In genomic region chr2:31787029-31787428, GRCm38 (mm10) we compare ENCODE assay signal across 7 mouse cellular contexts. TPM values are rescaled to one million over a fixed set of nuclear protein-coding genes. Genes with fewer than 3 reads are reported as not detected.
DNase-seq lines count a peak whose midpoint lies in the region.

No protein-coding gene starts in this region.

- DNase-seq in CD8-positive naive resting alpha-beta T cell, adult 2 months (ENCODE audit: low read depth in 2 of 2, low spot score in 2 of 2): peak; percentile 68 to 76
- peak; percentile 85 for DNase-seq in MN1 (ENCODE audit: low spot score)
- DNase-seq in cerebellum, postnatal 10 days: peak; percentile 93 to 95
- peak; percentile 76 to 83 for DNase-seq in gastrocnemius, postnatal 4 days (ENCODE audit: low spot score in 2 of 2)
- peak; percentile 55 for DNase-seq in layer of hippocampus, adult 9-11 months
- DNase-seq in lung, postnatal 4 days: peak; percentile 68 to 82
- peak; percentile 52 to 79 for DNase-seq in spleen, adult 18-20 months

RNA-seq across cellular contexts. Expression of gene Qrfp, which starts 23.4 kb away (rescaled TPM):
- total RNA-seq in gastrocnemius, postnatal 4 days (2021): not detected

RNA-seq across cellular contexts. Expression of gene Fibcd1, which starts 58.8 kb away (rescaled TPM):
- total RNA-seq in gastrocnemius, postnatal 4 days (2021): under 1 TPM in 1 of 2 experiments, not detected in 1; 0.05 TPM

Comparison
In these comparisons a context has a peak if more than half of its experiments do, and no peak if none do; other contexts are left out.
1. Peak in every context shown above with its lines: DNase-seq.